Mouse (Mus musculus): ENCODE results near the gene Dkc1.

DNA sequence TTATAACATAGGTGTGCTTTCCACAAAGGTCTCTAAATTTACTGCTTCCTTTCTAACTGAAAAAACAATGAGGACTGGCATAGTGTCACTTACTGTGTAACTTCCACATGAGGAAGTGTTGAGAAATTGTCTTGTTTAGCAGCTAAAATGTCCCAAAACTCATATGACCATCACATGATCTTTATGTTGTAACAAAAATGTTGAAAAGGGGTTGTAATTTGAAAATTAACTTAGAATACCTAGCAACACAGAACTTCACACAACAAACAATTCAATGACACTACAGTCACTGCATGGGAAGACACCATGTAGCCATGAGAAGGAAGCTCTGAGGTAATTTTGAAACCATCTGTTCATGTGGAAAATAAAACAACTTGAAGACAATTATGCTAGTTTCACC is 31.2 kb downstream of the Dkc1 start:
- TF ChIP-seq EP300 (IDR thresholded peaks at IDR 0.05; ENCODE audit: low read depth) (no peak), CTCF (IDR thresholded peaks at IDR 0.05; ENCODE audit: low read depth) (no peak)

All from liver, postnatal 0 days (tissue).